Mouse (Mus musculus): Measurements from ENCODE around the gene Dph2. TPM values are rescaled to one million over a fixed set of nuclear protein-coding genes. Genes with fewer than 3 reads are reported as not detected.

The Dph2 gene
- polyA plus RNA-seq, 1 experiment: not detected

DNA sequence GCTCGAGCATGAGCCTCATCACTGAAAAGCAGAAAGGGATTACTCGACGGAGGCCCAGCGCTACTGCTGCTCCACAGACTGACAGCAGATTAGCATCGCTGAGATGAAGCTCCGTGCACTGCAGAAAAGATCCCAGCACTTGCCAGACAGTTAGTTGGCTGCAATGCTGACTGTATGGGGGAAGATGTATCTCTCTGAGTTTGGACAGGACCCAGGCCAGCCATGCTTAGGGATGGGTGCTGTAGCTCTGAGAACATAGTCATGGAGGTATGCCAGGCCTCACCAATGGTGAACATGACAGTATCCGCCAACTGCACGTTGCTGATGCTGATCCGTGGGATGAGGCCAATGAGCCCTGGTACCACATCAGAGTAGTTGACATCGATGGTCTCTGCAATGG lies 12.3 kb upstream of the Dph2 start:
- WGBS: 61% methylated on average over 10 of the region's 10 CpGs
- no peak overlapping the region for H3K4me3 ChIP-seq (ENCODE audit: insufficient read depth, low read depth, low read length)
- H3K4me1 ChIP-seq (ENCODE audit: control insufficient read depth, insufficient read depth, low read length): peaks cover 18% of the 10 kb centered on the region; the same call in 1 of the 2 replicates
- TF ChIP-seq POLR2A (IDR thresholded peaks at IDR 0.05; ENCODE audit: insufficient read depth, low read depth, low read length): no peak
- H3K27ac ChIP-seq (ENCODE audit: insufficient read depth, low read depth, low read length): no peak overlapping the region

- 82% methylated on average over 3 of the region's 3 CpGs for WGBS
Measured at GRCm38 (mm10) chr4:117898111-117898510, 6.3 kb upstream of the Dph2 start.

DNA sequence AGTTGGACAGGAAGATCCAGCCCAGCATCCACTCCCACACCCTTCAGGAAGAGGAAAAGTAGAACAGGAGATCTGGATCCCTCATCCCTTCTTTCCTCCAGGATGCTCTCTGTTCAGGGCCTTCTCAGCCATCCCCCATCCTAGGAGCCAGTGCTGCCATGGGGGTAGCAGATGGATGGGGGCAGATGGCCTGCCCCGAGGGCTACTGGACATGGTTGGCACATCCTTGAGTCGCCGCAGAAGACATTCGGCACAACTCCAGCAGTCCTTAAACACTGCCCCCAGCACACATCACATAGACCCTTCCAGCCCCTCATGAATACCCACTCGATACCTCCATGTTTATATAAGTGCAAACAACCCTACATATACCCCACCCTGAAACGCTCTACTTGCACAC lies 4.2 kb upstream of the Dph2 start:
- Histone ChIP-seq H3K4me1 (ENCODE audit: control insufficient read depth, insufficient read depth, low read length) (peaks cover 5% of the 10 kb centered on the region; the same call in 1 of the 2 replicates), H3K4me3 (ENCODE audit: insufficient read depth, low read depth, low read length) (no peak overlapping the region), H3K27ac (ENCODE audit: insufficient read depth, low read depth, low read length) (no peak overlapping the region)
- WGBS: 95% methylated on average over 6 of the region's 6 CpGs
- no peak for TF ChIP-seq CTCF (IDR thresholded peaks at IDR 0.05; ENCODE audit: insufficient read depth, low read depth, low read length)
- no peak for TF ChIP-seq POLR2A (IDR thresholded peaks at IDR 0.05; ENCODE audit: insufficient read depth, low read depth, low read length)

More at GRCm38 (mm10) chr4:117898111-117898510, 6.3 kb upstream of the Dph2 start:
- TF ChIP-seq POLR2A (IDR thresholded peaks at IDR 0.05; ENCODE audit: insufficient read depth, low read depth, low read length) (no peak), CTCF (IDR thresholded peaks at IDR 0.05; ENCODE audit: insufficient read depth, low read depth, low read length) (no peak)
- Histone ChIP-seq H3K4me3 (ENCODE audit: insufficient read depth, low read depth, low read length) (no peak overlapping the region), H3K27ac (ENCODE audit: insufficient read depth, low read depth, low read length) (no peak overlapping the region), H3K4me1 (ENCODE audit: control insufficient read depth, insufficient read depth, low read length) (no peaks in the 10 kb centered on the region)

- Histone ChIP-seq H3K4me1 (ENCODE audit: control insufficient read depth, insufficient read depth, low read length) (peaks cover 9% of the 10 kb centered on the region), H3K27ac (ENCODE audit: insufficient read depth, low read depth, low read length) (no peak overlapping the region)
- 69% methylated on average over 7 of the region's 7 CpGs for WGBS
Measured at GRCm38 (mm10) chr4:117895339-117895738, 3.5 kb upstream of the Dph2 start.

GRCm38 (mm10) chr4:117894601-117895000 lies 2.8 kb upstream of the Dph2 start:
- Histone ChIP-seq H3K4me1 (ENCODE audit: control insufficient read depth, insufficient read depth, low read length) (peaks cover 9% of the 10 kb centered on the region), H3K27ac (ENCODE audit: insufficient read depth, low read depth, low read length) (no peak overlapping the region), H3K4me3 (ENCODE audit: insufficient read depth, low read depth, low read length) (no peak overlapping the region)
- TF ChIP-seq CTCF (IDR thresholded peaks at IDR 0.05; ENCODE audit: insufficient read depth, low read depth, low read length) (no peak), POLR2A (IDR thresholded peaks at IDR 0.05; ENCODE audit: insufficient read depth, low read depth, low read length) (no peak)
- WGBS: 89% methylated on average over 8 of the region's 8 CpGs

More at GRCm38 (mm10) chr4:117895339-117895738, 3.5 kb upstream of the Dph2 start:
- no peak overlapping the region for H3K4me3 ChIP-seq (ENCODE audit: insufficient read depth, low read depth, low read length)
- TF ChIP-seq POLR2A (IDR thresholded peaks at IDR 0.05; ENCODE audit: insufficient read depth, low read depth, low read length) (no peak), CTCF (IDR thresholded peaks at IDR 0.05; ENCODE audit: insufficient read depth, low read depth, low read length) (no peak)

- Histone ChIP-seq H3K4me3 (ENCODE audit: insufficient read depth, low read depth, low read length) (no peak overlapping the region), H3K27ac (ENCODE audit: insufficient read depth, low read depth, low read length) (no peak overlapping the region), H3K4me1 (ENCODE audit: control insufficient read depth, insufficient read depth, low read length) (peaks cover 9% of the 10 kb centered on the region)
- TF ChIP-seq POLR2A (IDR thresholded peaks at IDR 0.05; ENCODE audit: insufficient read depth, low read depth, low read length): no peak
- TF ChIP-seq CTCF (IDR thresholded peaks at IDR 0.05; ENCODE audit: insufficient read depth, low read depth, low read length): no peak
- 40% methylated on average over 9 of the region's 9 CpGs for WGBS
Measured at GRCm38 (mm10) chr4:117893376-117893775, 1.5 kb upstream of the Dph2 start.

- H3K27ac ChIP-seq (ENCODE audit: insufficient read depth, low read depth, low read length): no peak overlapping the region
- H3K4me3 ChIP-seq (ENCODE audit: insufficient read depth, low read depth, low read length): no peak overlapping the region
- no peak for TF ChIP-seq POLR2A (IDR thresholded peaks at IDR 0.05; ENCODE audit: insufficient read depth, low read depth, low read length)
- TF ChIP-seq CTCF (IDR thresholded peaks at IDR 0.05; ENCODE audit: insufficient read depth, low read depth, low read length): no peak
- 55% methylated on average over 8 of the region's 8 CpGs for WGBS
- peaks cover 15% of the 10 kb centered on the region for H3K4me1 ChIP-seq (ENCODE audit: control insufficient read depth, insufficient read depth, low read length)
Measured at GRCm38 (mm10) chr4:117890750-117891149, 1.1 kb downstream of the Dph2 start.

DNA sequence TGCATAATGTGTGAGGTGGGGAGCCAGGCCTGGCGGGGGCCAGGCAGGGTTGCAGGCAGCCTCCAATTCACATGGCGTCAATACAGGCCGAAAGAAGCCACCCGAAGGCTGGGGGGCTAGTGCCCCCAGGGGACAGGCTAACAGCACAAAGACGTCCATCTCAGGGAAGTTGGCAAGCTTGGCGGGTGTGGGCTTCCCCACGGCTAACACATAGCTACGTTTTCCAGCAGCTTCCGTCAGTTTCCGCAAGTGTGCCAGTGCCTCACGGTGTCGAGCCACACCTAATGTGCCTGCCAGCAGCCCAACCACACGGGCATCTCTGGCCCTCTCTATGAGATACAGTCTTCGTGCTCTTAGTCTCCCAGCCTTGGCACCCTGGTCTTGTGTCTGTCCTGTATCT lies 1.8 kb downstream of the Dph2 start:
- Histone ChIP-seq H3K27ac (ENCODE audit: insufficient read depth, low read depth, low read length) (no peak overlapping the region), H3K4me3 (ENCODE audit: insufficient read depth, low read depth, low read length) (no peak overlapping the region), H3K4me1 (ENCODE audit: control insufficient read depth, insufficient read depth, low read length) (peaks cover 21% of the 10 kb centered on the region)
- TF ChIP-seq POLR2A (IDR thresholded peaks at IDR 0.05; ENCODE audit: insufficient read depth, low read depth, low read length): no peak
- no peak for TF ChIP-seq CTCF (IDR thresholded peaks at IDR 0.05; ENCODE audit: insufficient read depth, low read depth, low read length)
- 89% methylated on average over 14 of the region's 14 CpGs for WGBS

- H3K4me3 ChIP-seq (ENCODE audit: insufficient read depth, low read depth, low read length): no peak overlapping the region
- WGBS: 91% methylated on average over 15 of the region's 15 CpGs
- H3K4me1 ChIP-seq (ENCODE audit: control insufficient read depth, insufficient read depth, low read length): peaks cover 25% of the 10 kb centered on the region
- TF ChIP-seq CTCF (IDR thresholded peaks at IDR 0.05; ENCODE audit: insufficient read depth, low read depth, low read length) (no peak), POLR2A (IDR thresholded peaks at IDR 0.05; ENCODE audit: insufficient read depth, low read depth, low read length) (no peak)
- no peak overlapping the region for H3K27ac ChIP-seq (ENCODE audit: insufficient read depth, low read depth, low read length)
Measured at GRCm38 (mm10) chr4:117889471-117889870, 2.4 kb downstream of the Dph2 start.

DNA sequence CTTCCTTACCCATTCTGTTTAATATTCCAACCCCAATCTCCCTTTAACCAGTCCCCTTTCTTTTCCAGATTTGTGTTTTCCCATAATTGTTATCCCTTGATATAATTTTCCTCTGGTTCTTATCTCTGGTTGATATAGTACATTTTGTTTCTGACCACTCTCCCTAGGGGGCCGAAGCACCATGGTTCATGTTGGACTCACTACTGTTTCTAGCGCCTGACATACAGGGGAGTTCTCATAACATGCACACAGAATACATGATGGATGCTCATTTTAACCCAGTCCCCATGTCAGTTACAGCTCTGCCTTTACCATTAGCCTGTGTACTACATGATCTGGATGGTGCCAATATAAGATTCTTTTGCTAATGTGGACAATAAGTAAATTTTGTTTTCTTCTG lies 3.9 kb downstream of the Dph2 start:
- H3K4me1 ChIP-seq (ENCODE audit: control insufficient read depth, insufficient read depth, low read length): peaks cover 34% of the 10 kb centered on the region
- no peak overlapping the region for H3K27ac ChIP-seq (ENCODE audit: insufficient read depth, low read depth, low read length)
- TF ChIP-seq POLR2A (IDR thresholded peaks at IDR 0.05; ENCODE audit: insufficient read depth, low read depth, low read length) (no peak), CTCF (IDR thresholded peaks at IDR 0.05; ENCODE audit: insufficient read depth, low read depth, low read length) (no peak)
- WGBS: 82% methylated on average over 2 of the region's 2 CpGs
- H3K4me3 ChIP-seq (ENCODE audit: insufficient read depth, low read depth, low read length): no peak overlapping the region
